Mouse (Mus musculus) cerebellum, adult 9-11 months (tissue): ENCODE measurements around the gene Gm1110.
"Not testable (repeated sequence)": the region's sequence is repeated elsewhere in the genome, so short reads cannot be mapped to it uniquely, and the experiment has no call there.

Experiments
- DNase-seq: peaks from one replicate; pipeline ENCODE4 v3.0.0; 2022

Gm1110 gene

DNA sequence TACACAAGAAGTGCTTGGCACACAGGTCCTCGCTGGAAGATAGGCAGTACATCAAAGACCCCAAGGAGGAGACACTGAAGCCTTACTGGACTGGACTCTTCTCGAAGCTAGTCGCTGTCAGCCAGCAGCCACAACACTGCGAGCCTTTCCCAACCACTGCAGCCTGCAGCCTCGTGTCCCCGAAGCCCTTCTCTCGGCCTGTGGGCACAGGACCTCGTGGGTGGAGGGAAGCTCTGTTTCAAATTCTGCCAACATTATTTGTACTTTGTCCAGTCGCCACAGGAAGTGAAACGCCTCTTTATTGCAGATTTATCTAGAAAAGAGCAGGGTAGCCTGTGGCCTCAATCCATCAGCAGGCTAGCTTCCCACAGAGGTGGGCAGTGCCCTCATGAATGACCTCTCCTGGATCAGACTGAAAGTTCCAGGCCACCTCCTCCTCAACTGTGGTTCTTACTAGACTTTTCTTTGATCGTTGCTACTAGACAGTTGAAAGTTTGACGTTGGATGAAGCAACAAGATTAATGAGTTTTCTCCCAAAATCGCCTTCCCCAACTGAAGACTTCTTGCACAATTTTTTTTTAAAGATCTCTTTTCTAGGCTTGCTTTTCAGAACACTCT, at the start of gene Gm1110:
TSS of gene Gm1110 (minus strand) at position 203 of the 618 bp plus-strand sequence.
- DNase-seq = no peak

DNA sequence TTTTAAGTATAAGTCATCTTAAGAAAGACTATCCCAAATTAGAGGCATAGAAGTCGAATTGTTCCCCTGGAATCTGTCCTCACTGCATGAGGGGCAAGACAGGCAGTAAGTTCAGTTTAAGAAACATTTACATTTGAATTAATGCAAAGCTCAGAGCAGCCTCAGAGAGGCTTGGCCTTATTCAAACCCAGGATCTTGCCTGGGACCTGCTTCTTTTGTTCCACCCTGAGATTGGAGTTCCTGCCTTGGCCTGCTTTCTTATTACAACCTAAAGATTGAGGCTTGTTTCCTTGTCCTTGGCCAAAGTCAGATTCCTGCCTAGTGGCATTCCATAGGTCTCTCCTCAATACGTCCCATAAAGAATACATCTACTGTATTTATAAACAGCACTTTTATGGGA, 24.9 kb upstream of the Gm1110 start:
- no peak for DNase-seq

GRCm38 (mm10) chr9:26924146-26924545, 1.2 kb upstream of the Gm1110 start:
- no peak for DNase-seq

GRCm38 (mm10) chr9:26919778-26920177, 3.1 kb downstream of the Gm1110 start:
- DNase-seq = no peak

DNA sequence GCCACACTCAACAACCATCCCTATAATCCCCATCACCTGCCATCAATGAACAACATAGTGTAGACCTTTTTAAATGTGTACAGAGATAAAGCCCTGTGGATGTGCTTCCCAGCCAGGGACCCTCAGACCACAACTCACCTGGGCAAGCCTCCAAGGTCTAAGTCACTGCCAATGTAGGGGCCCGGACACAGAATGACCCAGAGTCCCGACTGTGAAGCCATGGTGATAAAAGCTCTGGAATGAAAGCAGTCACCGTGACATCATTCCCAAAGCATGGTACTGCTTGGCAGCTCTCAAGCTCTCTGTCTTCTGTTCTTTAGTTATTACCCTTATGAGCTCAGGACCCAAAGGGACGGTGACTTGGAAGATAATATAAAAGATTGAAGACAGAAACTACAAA, 9.8 kb downstream of the Gm1110 start:
- no peak for DNase-seq

DNA sequence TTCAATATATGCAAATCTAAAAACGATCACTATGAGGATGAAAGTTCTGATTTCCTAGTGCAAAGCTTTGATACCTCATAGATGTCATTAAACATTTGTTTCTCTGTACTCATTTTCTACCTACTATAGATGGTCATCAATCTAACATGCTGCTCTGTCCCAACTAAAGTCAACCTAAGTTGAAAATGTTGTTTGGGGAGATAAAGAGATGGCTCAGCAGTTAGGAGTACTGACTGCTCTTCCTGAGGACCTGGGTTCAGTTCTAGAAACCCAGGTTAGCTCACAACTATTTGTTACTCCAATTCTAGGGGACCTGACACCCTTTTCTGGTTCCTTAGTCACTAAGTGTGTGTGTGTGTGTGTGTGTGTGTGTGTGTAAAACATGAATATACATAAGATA, 11.7 kb downstream of the Gm1110 start:
- DNase-seq = no peak

DNA sequence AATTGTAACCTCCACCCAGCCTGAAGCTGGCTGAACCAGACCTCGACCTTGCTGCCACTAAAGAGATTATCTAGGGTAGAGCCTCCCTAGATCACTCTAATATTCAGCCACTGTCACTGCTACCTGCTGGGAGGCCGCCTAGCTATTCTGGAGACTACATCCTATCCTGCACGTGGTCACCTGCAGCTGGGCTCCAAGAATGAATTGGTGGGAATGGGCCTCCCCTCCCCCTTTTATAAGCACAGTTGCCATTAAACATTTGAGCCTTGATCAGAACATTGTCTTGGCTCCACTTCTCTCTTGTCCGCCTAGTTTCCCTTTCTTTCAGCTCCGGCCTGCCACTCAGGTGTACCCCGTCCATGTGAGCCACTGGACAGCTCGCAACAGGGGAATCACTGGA, 53.1 kb downstream of the Gm1110 start:
- not testable (repeated sequence) for DNase-seq

- no peak for DNase-seq
Measured at GRCm38 (mm10) chr9:26860751-26861150, 62.2 kb downstream of the Gm1110 start, which contains the start of gene Glb1l3. Gene Glb1l3, minus strand, starts transcription at chr9:26860890.

DNA sequence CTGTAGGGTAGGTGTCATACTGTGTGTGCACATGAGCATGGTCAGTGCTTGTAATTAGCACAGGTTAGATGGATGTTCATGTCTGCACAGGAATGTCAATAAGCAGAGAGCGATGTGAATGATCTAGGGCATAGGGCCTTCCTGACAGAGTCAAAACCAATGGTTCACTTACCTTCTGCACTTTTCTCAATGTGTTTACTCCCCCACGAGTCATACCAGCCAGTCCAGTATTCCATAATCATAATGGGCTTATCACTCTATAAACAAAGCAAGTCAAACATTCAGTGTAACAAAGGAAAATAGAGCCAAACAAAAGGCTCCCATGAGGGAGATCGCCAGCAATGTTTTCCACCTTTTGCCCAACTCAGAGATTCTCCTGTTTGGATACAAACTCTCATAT, 91.8 kb downstream of the Gm1110 start:
- no peak for DNase-seq
